Mouse (Mus musculus): Measurements from ENCODE around the gene Adap1.
A peak's percentile ranks its signal among the peaks of the same experiment; 100 is the strongest.
"Not testable (repeated sequence)": the region's sequence is repeated elsewhere in the genome, so short reads cannot be mapped to it uniquely, and the experiment has no call there.

The Adap1 gene

DNA sequence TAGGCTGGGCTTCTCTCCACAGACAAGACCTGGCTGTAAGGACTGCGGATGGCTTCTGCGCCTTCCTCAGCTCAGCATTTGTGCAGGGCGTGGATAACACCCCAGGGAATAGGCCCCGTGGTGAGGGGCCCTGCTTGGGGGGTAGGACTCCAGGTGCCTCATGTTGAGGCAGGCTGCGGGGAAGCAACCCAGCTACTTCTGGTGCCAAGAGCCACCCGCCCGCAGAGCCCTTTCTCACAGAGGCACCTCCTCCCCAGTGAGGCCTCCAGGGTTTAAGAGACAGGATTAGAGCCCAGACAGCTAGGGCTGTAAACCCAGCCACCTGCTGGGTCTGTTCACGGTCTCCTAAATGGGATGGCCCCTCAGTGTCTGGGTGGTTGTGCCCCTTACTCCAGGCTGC lies 26.2 kb upstream of the Adap1 start:
- DNase-seq (ENCODE audit: low read depth, low spot score), result no peak

DNA sequence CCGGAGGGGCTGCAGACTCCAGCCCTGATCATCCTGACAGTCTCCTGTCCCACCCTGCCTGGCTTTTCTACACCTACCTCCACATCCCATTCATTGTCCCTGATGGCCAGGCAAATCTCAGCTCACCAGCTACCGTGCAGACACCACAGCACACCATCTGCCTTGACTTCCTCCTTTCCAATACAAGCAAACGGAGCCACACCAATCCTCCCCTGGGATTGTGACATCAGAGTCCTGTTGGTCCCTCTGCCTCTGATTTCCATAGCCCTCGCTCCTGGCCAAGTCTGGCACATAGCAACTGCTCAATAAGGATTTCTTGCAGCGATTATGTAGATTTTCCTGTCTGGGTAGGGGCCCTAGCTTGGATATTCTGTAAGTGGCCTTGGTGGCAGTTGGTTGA lies 25.7 kb upstream of the Adap1 start, which contains the start of gene Cox19:
Gene Cox19, minus strand, starts transcription at position 285 of the 400 bp plus-strand sequence.
- no peak for DNase-seq (ENCODE audit: low read depth, low spot score)

DNA sequence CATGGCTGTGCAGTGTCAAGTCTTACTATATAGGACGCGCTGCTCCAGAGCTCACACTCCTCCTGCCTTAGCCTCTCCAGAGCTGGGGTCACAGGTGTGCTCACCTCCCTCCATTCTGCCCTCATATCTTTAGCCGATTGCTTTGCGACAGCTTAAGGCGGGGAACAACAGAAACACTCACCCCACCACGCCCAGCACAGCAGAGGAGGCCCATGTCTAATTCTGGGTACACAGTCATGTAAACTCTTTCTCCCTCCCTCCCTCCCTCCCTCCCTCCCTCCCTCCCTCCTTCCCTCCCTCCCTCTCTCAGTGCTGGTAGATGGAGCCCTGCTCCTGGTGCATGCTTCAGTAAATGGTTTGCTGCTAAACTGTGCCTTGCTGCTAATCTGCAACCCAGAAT lies 24.3 kb upstream of the Adap1 start:
- no peak for DNase-seq (ENCODE audit: low read depth, low spot score)

DNA sequence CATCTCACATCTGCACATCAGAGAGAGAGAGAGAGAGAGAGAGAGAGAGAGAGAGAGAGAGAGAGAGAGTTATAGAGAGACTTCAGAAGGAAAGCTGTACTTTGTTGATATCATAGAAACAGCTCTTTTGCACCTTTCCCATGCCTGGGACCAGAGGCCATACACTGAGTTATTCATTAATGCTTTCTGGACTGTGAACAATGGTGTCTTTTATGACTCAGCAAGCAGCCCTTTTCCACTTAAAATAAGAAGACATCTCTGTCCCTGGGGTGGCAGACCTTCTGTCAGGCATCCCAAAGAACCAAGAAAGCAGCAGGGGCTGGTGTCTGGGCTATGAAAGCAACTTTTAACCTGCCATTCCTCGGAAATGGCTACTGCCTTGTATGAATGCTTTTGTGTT lies 21.8 kb upstream of the Adap1 start:
- no peak for DNase-seq (ENCODE audit: low read depth, low spot score)

GRCm38 (mm10) chr5:139345364-139345714 lies 19.9 kb upstream of the Adap1 start:
- no peak for DNase-seq (ENCODE audit: low read depth, low spot score)

DNA sequence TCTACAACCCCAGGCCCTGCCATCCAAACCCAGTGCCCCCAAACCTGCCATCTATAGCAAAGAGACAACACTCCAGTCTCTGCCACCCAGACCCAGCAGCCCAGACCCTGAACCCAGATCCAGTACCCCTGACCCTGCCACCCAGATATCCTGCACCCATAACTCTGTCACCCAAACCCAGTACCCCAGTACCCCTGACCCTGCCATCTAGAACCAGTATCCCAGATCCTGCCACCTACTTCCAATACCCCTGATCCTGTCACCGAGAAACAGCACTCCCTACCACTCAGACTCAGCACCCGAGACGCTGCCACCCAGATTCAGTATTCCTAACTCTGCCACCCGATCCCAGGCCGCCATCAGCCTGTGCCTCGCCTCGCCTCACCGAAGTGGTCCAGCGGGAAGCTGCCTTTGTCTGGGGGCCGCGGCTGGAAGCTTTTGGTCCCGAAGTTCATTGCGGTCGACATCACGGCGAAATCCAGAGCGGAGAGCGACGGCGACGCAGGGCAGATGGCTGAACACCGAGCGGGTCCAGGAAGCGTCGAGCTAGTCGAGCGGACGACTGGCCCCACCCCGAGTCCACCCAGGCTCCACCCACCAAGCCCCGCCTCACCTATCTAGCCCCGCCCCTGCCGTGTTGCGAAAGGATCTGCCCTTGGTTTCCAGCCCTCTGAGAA lies 19.4 kb upstream of the Adap1 start:
- DNase-seq (ENCODE audit: low read depth, low spot score), result peak; percentile 93

GRCm38 (mm10) chr5:139344021-139344686 lies 18.7 kb upstream of the Adap1 start:
- peak; percentile 84 for DNase-seq (ENCODE audit: low read depth, low spot score)

DNA sequence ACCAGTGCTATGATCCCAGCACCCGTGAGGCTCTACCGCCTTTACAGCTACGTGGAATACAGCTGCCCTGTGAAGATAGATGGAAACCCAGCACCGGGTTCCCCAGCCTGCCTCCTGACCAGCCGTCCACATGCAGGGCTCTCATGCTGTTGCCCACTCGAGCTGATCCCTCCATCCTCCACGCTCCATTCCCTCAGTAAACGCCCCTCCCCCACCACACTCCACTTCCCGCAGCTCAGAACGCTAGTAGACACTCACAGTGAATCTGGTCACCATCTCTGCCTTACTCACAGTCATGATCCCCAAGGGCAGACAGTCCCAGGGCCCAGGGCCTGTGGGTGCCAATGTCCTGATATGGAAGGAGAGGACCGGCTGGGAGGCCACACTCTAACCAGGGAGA lies 13.5 kb upstream of the Adap1 start:
- DNase-seq (ENCODE audit: low read depth, low spot score), result no peak

DNA sequence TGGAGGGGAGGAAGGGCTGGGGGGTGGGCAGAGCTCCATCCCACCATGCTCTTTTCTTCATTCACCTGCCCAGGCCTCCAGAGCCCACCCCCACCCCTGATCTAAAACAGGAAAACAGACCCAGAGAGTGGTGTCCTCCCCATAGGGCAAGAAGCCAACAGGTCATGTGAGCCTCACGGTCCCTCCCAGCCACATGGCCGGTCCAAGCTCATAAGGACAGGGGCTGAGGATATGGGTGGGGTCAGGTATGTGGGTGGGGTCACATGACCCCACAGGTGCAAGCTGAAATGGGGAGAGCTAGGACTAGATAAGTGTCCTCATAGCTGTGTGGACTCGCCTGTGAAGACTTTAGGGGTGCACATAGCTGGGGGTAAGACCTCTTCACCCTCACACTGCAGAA lies 13.0 kb upstream of the Adap1 start:
- DNase-seq (ENCODE audit: low read depth, low spot score), result no peak

- no peak for DNase-seq (ENCODE audit: low read depth, low spot score)
Observed at GRCm38 (mm10) chr5:139337826-139338370, 12.5 kb upstream of the Adap1 start.

GRCm38 (mm10) chr5:139335634-139336033 lies 10.2 kb upstream of the Adap1 start:
- no peak for DNase-seq (ENCODE audit: low read depth, low spot score)

DNA sequence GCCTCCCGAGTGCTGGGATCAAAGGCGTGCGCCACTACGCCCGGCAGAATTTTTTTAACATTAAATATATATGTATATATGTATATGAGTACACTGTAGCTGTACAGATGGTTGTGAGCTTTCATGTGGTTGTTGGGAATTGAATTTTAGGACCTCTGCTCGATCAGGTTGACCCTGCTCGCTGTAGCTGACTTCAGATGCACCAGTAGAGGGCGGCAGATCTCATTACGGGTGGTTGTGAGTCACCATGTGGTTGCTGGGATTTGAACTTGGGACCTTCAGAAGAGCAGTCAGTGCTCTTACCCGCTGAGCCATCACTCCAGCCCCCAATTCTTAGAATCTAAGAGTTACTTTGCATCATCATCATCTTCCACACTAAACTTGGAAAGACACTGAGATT lies 9.0 kb upstream of the Adap1 start:
- not testable (repeated sequence) for DNase-seq (ENCODE audit: low read depth, low spot score)

DNA sequence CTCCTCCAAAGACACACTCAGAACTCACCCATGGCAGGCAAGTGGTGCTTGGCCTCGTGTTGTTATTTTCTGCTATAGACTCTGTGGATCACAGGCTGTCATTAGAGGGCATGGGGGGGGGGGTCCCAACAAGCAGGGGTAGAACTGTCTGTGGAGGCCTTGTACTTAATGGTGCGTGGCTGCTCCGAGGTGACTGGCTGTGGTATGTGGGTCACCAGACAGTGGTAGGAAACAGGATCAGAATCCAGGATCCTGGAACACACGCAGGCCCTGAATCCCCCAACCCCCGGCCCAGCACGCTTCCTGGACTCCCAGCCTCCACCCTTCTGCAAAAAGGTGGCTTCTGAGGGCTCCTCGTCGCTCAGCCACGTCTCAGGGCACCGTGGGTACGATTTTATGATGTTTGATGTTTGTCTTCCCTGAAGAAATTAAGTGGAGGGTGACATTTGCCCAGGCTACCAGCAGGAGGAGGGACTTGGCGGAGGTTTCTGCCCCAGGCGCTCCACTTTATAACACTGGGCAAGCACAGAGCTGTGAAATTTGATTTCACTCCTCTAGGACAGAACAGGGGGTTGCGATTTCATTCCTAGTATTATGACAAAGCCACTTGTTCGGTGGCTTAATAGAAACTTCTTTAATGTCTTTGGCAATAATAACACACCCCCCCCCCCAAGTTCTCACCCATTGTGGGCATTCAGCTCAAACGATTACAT lies 8.0 kb upstream of the Adap1 start:
- DNase-seq (ENCODE audit: low read depth, low spot score), result no peak

- DNase-seq (ENCODE audit: low read depth, low spot score), result no peak
Observed at GRCm38 (mm10) chr5:139332590-139333272, 7.3 kb upstream of the Adap1 start.

DNA sequence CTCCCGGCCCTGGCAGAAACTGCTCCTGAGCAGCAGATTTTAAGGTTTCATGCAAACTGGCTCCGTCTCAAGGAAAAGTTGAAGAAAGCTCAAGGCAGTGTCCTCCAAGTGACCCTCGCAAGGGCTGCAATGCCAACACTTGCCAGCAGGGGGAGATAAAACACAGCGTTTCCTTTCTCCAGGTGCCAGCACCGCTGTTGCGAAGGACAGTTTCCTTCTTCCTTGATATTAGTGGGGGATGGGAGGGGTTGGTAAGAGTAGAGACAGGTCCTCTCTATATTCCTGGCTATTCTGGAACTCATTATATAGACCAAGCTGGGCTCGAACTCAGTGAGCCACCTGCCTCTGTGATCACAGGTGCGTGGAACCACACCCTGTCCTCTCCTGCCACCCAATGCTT lies 6.3 kb upstream of the Adap1 start:
- peak; percentile 83 for DNase-seq (ENCODE audit: low read depth, low spot score)

GRCm38 (mm10) chr5:139330766-139331165 lies 5.3 kb upstream of the Adap1 start:
- no peak for DNase-seq (ENCODE audit: low read depth, low spot score)

DNA sequence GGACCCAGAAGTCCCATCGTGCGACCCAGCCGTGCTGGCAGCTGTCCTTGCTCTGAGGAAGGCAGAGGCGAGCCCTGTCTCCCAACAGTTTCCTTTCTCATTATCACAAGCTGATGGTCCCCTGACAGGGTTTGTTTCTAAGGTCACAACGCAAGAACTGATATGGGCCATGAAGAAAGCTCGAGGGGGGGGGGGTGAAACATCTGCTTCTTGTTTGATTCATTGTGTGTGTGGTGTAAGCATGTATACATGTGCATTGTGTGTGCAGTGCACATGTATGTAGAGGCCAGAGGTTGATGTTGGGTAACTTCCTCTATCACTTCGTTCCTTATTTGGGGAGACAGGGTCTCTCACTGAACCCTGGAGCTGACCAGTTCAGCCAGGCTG lies 2.2 kb upstream of the Adap1 start:
- DNase-seq (ENCODE audit: low read depth, low spot score), result no peak

DNA sequence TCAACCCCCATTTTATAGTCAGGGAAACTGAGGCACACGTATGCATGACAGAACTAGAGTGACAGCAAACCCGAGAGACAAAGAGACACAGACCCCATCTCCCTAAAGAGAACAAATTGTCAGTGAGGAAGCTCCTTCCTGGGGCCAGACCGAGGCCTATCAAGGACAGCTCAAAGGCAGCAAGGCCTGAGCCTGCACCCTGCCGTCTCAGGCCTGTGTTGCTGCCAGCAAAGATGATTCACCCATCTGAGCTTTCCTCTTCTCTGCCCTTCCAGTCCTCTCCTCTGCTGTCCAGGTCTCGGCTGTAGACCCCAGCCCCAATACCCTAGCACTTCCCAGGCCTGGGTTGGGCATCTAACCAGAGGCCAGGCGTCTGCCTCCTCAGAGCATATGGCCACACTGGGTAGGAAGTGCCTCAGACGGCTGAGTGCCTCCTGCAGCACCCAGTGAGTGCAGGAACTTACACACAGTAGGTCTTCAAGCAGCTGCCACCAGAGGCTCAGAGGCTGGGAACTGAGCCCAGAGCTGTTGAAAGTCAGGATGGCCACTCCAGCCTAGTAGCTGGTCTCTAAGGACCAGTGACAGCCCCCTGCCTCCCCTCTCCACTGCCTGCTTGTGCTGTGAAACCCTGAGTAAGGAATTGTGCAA lies 1.7 kb upstream of the Adap1 start:
- DNase-seq (ENCODE audit: low read depth, low spot score), result no peak

DNA sequence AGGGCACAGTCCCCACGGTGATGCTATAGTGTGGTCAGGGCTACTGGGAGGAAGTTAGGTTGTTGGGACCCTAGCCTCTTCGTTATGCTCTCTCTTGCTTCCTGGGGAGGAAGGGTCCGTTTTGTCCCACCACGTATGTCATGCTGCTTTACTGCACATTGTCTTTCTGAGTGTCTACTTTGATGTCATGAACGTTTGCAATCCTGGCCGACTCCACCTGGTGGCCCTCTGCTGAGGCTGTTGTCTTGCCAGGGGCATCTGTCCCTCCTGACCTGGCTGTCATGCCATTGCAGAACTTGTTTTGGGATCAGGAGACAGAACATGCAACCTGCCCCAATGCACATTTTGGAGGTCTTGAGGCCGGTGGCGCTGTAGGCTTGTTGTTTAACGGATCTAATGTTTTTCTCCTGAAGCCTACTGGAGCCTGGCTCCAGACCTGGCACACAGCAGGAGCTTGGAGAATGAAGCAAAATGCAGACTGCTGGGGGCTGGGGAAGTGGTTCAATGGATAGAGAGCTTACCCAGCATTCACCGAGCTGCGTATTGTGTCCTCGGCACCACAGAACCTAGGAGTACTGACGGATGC lies 782 bp upstream of the Adap1 start:
- DNase-seq (ENCODE audit: low read depth, low spot score), result no peak

GRCm38 (mm10) chr5:139324691-139325394 lies 579 bp downstream of the Adap1 start:
- DNase-seq (ENCODE audit: low read depth, low spot score), result peak; percentile 50
